Mouse (Mus musculus) kidney, postnatal 10 days (tissue): ENCODE measurements around the gene Rbfox1.
A peak's percentile ranks its signal among the peaks of the same experiment; 100 is the strongest.

Experiments used
- DNase-seq: peaks from one replicate; pipeline ENCODE4 v3.0.0; 2021; ENCODE audit warnings: mixed read lengths

The Rbfox1 gene

DNA sequence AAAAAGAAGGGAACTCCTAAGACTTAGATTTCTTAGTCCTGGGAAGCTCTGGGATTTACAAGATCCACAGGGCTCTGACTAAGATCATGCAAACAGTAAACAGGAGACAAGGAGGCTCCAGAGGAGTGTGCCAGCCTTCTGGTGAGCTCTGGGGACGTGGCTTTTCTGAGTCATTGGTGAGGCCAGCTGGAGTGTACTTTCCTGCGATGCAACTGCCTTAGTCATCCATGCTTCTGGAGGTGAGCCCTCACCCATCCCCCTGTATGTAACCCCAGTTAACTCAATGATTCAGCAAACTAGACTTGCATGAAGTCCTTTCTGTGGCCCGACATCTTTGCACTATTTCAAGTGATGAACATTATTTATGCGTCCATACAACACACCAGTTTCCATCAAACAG lies 1078.4 kb downstream of the Rbfox1 start:
- no peak for DNase-seq

DNA sequence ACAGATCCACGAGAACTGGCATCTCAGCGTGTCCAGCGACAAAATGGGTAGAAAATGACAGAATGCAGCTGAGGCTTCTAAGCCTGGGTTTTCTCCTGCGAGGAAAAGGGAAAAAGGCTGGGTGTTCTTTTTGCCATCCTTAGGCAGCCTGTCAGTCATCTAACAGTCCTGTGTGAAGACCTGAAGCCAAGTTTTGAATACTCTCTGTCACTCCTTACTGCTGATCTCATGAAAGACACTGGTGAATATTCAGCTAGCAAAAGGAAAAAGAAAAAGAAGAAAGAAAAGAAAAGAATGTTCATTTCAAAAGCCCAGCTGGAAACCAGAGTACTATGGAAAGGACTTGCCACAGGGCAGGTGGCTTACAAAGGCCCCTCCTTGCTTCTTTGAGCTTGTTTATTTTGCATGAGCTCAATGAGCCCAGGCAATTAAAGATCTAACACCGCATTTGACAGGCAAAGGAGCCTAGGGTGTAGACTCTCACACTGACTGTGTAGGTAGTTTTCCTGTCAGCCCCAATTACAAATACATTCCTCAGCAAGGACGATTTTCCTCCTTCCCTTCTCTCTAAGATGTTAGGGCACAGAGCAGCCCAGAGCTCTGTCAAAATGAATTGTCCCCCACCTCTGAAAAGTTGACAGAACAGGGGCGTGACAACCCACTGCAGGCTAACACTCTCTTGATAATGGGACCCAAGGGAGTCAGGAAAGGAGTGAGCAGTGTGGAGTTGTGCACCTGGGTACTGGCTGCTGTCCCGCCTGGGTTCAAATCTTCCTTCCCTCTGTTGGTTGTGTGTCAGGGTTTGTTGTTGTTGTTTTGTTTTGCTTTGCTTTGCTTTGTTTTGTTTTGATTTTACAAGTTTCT lies 1079.8 kb downstream of the Rbfox1 start:
- DNase-seq: no peak

DNA sequence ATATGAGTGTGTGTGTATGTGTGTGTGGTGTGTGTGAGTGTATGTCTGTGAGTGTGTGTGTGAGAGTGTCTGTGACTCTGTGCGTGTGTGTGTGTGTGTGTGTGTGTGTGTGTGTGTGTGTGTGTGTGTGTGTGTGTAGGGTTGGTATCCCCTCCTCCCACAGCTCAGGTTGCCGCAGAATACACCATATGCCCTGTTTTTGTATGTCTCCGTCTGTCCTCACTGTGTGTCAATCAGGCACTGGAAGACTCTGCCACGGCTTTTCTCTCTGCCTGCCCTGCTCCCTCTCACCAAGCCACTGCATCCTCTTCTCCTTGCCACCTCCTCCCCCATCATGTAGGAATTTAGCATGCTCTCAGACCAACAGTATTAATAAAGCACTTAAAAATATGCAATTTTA lies 1084.8 kb downstream of the Rbfox1 start:
- DNase-seq: no peak

DNA sequence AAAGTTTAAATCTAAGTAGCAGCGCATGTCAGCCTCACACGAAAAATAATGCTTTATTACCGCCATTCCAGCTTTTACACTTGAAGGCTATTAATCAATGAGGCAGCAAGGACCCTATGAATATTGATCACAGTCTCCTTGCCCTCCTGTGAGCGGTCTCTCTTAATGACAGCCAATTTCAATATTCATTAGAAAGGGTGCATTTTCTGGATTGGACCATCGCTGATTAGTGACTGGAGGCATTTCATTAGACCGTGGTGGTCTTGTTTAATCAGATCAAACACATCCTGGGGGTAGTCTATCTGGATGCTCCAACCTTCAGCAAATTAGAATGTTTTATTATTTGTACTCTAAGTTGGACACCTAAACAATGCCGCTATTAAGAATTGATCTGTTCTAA lies 1091.2 kb downstream of the Rbfox1 start:
- DNase-seq: no peak

DNA sequence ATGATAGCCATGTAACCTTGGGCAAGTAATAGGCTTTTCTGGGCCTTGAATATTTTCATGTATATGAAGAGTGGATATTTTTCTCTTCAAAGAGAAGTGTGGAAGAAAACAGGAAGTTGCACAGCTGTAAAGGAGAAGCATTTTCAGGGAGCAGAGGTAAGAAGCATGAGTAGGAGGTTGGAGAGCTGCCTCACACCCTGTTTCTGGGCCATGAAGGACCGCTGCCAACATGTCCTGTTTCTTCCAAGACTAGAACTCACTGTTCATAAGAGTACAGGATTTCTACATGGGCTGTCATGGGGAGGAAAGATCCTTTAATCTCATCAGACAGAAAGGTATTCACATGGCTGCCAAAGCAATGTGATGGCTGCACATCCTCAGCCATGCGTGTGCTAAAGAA lies 1098.8 kb downstream of the Rbfox1 start:
- DNase-seq: no peak

DNA sequence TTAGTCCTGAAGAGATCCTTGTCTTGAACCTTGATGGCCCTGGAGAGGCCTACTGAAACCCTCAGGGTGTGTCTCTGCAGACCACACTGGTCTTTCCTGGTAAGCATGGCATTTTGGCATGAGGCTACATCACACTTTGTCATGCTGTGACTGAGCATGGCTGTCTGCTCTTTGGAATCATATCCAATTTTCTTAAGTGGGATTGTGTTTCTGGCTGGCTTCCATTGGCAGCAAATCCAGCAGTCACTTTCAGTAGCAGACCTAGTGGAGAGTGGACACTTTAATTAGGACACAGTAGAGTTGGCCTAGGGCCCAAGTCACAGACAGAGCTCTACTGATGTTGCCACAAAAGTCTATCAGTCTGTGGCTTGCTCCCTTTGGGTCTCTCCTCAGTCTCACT lies 1100.9 kb downstream of the Rbfox1 start:
- DNase-seq: peak; percentile 65

DNA sequence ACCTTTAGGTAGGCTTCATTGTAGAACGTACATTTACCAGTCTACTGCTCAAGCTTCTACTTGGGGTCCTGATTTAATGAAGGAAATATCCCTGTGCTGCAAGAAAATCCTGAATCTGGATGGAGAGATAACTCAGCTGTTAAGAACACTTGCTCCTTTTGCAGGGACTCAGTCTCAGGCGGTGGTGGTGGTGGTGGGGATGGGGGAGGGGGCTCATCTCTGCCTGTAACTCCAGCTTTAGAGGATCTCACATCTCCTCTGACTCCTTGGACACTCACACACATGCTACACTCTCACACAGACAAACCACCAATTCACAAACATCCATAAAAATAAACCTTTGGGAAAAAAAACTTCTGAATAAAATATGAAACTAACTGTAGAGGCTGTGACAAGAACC lies 1101.3 kb downstream of the Rbfox1 start:
- DNase-seq: no peak

DNA sequence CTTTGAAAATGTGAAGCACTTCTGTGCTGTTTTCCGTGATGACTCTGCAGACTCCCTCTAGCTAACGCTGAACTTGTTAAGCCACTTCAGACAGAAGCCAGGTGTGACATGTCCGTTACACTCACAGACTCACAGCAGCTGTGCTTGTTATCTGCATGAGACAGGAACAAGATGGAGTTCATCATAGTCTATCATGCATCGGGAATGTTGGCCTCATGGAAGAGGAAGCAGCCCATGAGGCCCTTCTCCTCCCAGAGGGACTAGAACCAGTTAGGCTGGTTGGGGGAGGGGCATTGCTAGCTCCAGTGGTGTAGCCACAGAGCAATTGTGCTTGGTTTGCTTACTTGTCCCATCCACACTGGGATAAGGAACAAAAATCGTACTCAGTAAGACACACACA lies 1107.1 kb downstream of the Rbfox1 start:
- peak; percentile 54 for DNase-seq

DNA sequence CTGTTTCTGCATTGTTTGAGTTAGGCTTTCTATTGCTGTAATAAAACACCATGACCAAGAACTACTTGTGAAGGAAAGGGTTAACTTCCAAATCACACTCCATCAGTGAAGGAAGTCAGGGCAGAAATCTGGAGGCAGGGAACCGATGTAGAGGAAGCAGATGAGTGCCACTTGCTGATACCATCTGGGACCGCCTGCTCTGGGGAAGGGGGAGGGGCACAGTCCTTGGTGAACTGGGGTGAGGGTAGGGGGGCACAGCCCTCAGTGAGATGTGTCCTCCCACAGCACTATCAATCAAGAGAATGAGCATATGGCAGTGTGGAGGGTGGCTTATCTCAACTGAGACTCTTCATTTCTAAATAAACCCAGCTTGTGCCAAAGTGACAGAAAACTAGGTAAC lies 1108.0 kb downstream of the Rbfox1 start:
- no peak for DNase-seq

DNA sequence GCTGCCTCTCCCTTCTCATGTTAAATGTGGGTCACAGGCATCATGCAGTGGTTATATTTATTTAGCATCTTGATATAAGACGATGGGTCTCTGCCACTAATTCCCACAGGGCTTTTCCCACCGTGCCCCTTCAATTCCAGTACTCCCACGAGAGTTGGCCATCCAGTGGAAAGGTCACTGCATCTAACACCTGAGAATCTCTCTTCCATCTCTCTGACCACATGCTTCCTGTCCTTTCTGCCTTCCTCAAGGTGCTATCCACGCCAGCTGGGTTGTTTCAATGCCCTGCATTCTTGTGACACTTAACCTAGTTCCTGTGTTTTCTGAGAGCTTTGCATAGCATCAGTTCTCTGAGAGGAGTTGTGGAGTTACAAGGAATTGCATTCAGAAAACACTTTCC lies 1112.0 kb downstream of the Rbfox1 start:
- DNase-seq: no peak

DNA sequence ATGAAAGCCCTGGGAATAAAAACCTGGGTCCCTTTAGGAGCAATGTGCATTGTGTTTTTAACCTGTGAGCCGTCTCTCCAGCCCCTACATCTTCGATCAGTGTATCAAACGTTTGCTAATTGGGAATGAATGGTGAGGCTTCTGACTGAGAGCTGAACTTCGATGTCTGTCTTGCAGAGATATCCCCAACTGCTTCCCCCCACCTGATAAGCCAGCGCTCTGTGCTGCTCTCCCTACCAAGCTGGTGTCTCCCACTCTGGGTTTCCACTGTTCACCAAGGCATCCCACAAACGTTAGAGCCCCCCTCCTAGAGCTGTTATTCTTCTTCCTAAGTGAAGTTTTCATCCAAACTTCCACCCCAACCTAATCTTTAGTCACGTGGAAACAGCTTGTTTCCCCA lies 1112.7 kb downstream of the Rbfox1 start:
- DNase-seq: no peak

DNA sequence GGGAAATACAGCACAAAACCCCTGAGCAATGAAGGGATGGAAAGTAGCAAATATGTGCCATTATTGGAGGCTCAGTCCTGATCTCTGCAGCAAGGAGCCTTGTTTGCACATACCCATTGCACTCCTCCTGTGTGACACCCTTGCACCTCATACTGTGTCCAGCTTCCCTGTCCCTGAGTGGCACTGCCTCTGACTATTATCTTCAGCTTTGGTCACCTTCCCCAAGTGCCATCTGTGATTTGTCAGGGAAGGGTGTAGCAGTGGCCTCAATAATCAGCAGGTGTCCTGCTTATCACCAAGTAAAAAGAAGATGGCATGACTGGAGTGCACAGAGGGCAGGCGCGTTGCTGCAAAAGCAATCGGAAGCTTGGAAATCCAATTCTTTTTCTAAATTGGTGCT lies 1119.4 kb downstream of the Rbfox1 start:
- no peak for DNase-seq

DNA sequence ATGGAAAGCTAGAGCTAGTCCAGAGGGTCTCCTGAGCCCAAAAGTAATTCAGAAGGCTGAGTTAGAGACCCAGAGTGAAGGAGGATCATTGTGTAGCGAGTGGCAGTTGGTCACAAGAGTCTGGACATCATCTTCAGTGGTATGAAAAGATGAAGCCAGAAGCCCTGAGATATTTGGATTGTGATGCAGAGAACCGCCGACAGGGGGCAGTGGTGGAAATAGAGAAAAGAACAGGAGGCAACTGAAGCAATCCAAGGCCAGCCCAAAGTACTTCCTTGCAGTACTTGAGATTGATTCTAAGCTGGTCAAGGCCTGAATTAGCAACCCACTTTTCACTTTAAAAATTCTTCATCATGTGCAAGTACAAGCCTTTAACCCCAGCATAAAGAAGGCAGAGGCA lies 1120.3 kb downstream of the Rbfox1 start:
- peak; percentile 45 for DNase-seq

DNA sequence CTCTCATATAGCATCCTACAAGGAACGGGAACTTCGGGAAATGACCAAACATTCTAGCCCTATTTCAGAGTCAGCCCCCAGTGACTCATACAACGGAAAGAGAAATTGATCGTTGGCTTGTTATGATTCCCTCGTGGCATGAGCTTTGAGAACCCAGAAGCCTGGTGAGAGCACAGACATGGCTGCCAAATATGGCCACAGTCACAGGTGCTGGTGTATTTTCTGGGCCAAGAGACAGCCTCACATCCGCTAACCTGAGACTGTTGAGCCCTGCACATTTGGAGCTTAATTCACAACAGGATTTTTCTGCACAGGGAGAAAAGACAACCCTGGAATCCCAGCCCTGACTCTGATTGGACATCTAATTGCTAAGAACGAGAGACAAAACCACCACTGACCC lies 1132.2 kb downstream of the Rbfox1 start:
- no peak for DNase-seq

DNA sequence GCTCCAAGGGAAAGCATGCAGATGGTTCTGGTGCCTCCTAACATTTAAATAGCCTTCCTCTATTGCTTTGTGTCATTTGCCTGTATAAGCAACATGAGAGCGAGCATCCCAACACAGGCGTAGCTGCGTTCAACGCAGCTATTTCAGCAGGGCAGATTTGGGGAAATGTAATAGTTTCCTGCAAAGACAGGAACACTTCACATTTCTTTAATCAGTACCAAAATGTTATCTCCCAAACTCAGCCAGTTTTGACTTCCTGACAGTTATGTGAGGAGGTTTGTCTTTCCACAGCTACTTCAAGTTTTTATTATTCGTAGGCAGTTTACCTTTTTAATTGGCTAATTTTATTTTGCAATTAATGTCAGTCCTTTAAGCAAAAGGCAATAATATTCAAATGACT lies 1149.1 kb downstream of the Rbfox1 start:
- DNase-seq: no peak

DNA sequence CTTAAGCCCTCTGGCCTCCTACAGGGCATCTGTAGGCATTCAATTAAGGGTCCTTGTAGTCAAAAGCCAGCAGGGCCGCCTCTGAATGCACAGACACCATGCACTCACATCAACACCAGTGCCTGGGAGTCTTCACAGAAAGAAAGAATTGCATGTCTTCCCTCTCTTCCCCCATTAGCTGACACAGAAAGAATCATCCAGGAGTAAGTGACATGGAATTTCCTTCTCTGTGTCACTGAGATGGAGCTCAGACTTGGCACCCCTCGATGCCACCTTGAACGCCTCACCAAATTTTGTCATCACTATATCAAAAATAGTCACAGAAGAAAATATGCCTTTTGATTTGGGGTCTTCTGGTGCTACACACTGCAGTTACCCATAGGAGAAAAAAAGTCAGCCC lies 1151.4 kb downstream of the Rbfox1 start:
- DNase-seq: no peak

DNA sequence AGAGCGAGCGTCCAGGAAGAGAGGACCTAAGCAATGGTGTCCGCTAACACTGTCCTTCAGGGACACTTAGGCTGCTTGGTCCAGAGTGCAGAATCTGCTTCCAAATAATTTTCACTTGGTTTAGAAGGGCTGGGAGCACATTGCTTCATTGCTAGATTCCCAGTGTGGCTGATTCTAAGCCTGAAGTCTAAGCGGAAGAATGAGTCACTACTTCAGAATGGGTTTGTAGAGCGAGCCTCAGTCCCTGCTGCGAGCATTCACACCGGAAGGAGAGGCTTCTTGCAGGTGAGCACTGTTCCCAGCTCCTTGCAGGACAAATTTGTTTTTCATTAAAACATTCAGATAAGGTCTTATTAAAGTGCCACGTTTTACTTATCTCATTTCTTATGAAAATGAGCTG lies 1151.8 kb downstream of the Rbfox1 start:
- DNase-seq: no peak

DNA sequence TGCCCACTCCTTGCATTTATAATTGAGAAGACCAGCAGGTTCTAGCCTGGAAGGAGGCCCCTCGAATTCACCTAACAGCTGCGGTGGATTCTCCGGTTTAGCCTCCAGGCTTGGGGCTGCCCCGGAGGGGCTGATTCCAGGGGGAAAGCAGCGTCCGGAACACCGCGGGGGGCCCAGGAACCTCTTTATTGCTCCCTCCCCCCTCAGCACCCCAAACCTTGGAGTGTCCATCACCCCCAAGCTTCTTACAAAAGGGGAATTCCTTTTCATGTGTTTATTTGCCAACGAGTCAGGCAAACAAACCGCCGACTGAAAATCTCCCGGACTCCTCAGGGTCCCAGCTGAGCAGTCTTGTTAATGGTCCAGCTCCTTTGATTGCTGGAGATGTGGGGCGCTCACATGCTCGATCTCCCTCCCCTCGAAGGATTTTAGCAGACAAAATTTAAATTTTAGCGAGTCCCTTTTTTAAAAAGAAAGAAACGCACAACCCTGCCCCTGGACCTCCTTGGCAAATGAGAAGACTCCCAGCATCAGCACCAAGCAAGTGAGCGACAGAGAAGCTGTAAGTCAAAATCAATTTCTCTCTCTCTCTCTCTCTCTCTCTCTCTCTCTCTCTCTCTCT lies 1153.6 kb downstream of the Rbfox1 start:
- DNase-seq: no peak

DNA sequence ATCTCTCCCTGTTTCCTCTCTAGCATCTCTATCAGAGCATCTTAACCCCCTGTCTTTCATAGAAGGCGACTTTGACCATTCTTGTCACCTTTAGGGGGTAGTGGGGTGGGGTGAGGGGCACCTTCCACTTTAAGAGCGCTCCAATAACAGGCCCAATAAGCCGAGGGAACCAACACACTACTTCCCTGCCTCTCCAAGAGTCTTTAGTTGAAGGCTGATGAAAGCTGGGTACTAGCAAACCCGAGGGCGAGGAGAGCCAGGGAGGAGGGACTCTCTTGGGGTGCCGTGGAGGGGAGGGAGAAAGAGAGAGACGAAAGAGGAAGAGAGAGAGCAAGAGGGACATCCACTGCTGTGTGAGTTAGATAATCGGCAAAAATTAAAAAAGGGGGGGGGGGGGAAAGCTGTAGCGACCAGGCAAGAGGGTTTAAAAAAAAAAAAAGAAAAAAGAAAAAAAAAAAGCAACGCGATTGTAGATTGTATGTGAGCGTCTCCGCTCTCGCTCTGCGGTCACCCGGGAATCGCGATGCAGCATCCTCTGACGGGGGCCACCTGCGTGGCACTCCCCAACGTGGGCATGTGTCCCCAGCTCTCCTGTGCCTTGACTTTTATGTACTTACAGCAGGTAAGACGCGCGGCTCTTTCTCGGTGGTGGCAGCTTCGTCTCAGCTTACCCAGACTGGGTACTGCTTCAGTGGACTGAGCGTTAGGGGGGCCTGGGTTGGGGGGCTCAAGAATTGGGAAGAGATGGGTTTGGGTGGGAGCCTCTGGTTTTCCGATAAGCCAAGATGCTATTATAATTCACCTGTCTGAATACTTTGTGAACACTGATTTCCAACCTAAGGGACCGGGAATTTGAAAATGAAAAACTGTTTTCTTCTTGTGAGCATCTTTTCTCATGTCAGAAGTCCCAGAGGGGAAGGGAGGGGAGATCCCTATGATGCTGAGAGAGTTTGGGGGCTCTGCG lies 1154.5 kb downstream of the Rbfox1 start:
- no peak for DNase-seq

DNA sequence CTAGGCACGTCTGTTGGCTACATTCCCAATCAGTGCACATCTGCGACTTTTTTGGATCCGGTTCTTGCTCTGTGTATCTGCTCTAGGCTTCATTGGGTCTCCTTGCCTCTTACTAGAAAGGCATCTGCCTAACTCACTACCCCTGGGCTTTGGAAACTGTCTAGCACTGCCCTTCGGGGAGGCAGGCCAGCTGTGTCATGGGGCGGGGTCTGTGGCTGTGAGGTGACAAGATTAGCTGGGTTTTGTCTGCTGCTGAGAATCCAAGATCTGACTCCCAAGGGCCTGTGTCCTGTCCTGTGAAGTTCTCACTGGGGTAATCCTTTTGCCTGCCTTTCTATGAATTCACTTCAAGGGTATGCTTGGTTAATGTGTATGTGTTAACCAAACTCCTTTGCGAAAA lies 1155.5 kb downstream of the Rbfox1 start:
- no peak for DNase-seq

DNA sequence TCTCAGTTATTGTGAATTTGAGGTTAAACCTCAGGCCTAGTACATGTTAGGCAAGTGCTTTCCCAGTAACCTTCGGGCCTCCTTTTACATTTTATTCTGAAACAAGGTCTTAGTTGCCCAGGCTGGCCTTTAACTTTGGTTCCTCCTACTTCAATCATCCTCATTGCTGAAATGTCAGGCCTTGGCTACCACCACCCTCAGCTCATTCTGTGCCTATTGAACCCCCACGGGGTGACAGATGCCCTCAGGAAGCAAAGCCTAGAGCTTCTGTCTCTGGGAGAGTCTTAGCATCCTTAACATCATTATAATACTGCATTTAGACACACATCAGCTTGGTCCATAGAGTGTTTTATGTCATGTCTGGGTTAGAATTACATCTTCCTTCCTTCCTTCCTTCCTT lies 1162.3 kb downstream of the Rbfox1 start:
- no peak for DNase-seq

DNA sequence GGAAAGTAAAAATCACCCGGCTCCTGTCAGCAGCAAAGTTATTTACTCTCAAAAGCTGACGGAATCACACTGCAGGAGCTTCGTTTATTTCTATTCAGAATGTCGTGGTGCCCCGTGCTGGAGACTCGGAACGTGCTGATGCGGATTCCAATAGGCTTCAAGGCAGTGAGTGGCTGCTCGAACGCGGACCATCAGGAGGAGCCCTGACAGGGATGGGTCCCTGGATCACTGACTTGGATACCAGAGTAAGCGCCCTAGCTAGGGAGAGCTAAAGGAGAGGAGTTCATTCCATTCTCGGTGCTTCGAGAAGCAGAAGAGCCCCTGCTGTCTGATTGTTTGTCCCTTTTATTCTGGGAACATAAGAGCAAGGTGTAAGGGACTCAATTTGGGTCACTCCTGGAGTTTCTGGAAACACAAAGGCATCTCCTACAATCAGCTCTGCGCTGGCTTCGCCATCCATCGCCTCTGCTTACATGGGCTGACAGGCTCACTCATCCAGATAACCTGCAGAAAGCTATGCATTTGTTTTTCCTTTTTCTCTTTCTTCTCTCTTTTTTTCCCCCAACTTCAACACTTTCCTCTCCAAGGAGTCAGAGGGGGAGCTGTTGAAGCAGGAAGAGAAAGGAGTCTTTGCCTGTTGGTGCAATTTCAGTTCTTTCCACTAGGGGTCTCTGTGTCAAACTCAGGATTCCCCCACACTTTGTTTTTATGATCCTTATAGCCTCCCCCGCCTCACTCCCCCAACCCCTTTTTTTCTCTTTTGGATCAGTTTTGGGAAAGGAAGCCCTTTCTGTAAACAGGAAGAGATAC lies 1164.2 kb downstream of the Rbfox1 start:
- DNase-seq: peak; percentile 41

DNA sequence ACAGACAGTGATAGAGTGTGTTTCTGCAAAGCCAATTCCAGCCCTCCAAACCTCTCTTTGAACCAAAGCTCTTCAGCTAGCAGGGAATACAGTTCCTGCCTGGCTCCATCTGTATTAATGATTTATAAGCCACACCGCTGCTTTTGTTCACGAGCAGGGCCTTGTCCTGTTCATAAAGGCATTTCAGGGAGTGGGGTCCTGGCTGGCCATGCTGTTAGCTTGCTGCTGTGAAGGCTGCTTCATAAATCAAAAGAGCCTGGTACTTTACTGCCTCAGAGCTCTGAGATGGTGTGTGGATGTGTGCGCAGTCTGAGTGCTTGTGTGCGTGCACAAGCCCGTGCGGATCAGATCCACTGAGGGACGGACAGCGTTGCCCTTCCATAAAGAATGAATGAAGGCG lies 1165.8 kb downstream of the Rbfox1 start:
- DNase-seq: no peak
